Mouse (Mus musculus) erythroblast, embryonic 14.5 days (primary cell): ENCODE results near the gene Tfb2m.

Experiments
- GATA1 ChIP-seq: IDR thresholded peaks from 2 replicates; pipeline ENCODE4 v1.6.1; 2012; ENCODE audit warnings: low read length, inconsistent platforms, mixed read lengths
- TAL1 ChIP-seq: IDR thresholded peaks from 3 replicates; pipeline ENCODE4 v1.6.1; 2012; ENCODE audit warnings: low read length, inconsistent platforms, mixed read lengths

DNA sequence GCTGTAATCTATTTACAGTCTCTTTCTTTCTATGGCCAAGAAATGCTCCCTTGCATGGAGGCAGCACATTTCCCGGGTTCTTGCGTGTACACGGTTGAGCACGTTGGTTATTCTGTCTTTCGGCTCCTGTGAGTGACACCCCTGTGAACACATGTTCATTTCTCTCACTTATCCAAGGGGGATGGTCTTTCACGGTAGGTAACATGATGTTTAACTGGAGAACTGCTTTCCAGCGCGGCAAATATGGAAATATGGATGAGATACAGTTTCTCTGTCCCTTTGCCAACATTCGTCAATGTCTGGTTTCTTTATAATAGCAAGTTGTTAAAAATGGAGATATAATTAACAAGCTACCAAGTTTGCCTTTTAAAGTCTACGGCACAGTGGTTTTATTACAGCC lies 35.4 kb upstream of the Tfb2m start:
- TF ChIP-seq GATA1: no peak
- no peak for TF ChIP-seq TAL1
